Mouse (Mus musculus): ENCODE measurements around the gene Spata3.
"Not testable (repeated sequence)": the region's sequence is repeated elsewhere in the genome, so short reads cannot be mapped to it uniquely, and the experiment has no call there.

Gene Spata3

DNA sequence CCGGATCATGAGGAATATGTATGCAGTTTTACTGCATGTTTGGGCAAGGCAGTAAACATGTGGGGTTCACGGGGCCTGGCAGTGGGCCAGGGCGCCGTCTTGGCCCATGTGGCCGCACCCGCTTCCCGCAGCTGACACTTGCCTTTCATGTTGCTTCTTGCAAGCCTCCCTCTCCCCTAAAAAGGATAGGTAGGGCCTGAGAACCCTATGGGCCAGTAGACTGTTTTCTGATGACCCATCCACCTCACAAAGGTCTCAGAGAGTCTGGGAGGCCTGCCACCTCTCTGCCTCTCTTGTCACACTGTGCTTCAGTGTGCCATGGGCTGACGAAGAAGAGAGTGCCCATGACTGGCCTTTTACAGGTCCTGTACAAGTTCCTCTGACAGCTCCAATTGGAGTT lies at the start of gene Spata3:
Gene Spata3 (plus strand): TSS at position 301 of the 400 bp plus-strand sequence.
- in situ Hi-C loops (cut with MseI, MboI): no loop called here

DNA sequence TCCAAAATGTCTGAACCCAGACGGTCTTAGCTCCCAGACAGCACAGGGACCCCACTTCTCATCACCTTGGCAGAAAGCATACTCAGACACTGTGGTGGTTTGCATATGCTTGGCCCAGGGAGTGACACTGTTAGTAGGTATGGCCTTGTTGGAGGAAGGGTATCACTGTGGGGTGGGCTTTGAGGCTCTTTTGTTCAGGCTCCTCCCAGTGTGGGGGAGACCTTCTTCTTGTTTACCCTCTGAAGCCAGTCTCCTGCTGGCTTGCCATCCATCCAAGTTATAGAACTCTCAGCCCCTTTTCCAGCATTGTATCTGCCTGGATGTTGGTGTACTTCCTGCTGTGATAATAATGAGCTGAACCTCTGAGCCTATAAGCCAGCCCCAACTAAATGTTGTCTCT lies 47.5 kb upstream of the Spata3 start:
- in situ Hi-C loops (cut with MseI, MboI): no loop called here

DNA sequence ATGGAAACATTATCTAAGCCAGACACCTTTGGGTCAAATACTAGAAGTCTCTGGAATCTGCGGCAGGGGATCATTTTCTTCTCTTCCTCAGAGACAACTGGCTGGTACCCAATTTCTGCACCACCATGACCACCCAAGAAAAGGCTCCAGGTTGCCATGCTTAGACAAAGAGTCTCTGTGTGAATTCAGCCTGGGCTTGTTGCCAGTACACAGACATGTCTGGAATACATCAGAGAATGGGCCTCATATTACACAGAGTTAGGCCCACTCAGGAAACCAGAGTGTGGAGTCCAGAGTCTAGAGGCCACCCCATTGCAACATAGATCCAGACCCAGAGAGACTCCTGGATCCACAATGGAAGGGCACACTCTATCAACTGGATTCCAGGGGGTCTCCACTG lies 47.1 kb upstream of the Spata3 start:
- in situ Hi-C loops (cut with MseI, MboI): no loop called here

DNA sequence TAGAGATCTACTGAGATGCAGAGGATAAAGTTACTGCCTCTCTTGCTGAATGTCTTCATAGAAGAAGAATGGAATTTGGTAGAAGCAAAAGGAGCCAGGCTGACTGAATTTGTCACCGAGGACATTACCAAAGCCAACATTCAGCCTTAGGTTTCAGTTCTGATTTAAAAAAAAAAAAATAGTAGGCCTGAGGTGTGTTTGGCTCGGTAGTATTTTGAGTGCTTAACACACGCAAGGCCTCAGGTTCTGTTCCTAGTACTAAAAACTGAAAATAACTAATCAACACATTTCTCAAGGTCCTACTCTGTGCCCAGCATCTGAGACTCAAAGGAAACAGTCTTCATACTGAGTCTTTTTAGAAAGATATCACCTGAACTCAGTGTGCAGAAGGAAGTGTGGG lies 45.5 kb upstream of the Spata3 start:
- in situ Hi-C loops (cut with MseI, MboI): no loop called here

DNA sequence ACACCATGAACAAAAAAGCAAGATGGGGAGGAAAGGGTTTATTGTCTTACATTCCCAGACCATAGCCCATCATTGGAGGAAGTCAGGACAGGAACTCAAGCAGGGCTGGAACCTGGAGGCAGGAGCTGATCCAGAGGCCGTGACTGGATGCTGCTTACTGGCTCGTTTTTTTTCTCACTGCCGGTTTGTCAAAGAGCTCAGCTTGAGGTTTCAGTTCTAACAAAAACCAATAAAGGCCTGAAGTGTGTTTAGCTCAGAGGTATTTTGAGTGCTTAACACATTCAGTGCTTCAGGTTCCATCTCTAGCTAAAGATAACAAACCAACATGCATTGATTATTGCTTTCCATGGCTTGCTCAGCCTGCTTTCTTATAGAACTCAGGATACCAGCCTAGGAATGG lies 44.3 kb upstream of the Spata3 start:
- in situ Hi-C loops (cut with MseI, MboI): no loop called here

DNA sequence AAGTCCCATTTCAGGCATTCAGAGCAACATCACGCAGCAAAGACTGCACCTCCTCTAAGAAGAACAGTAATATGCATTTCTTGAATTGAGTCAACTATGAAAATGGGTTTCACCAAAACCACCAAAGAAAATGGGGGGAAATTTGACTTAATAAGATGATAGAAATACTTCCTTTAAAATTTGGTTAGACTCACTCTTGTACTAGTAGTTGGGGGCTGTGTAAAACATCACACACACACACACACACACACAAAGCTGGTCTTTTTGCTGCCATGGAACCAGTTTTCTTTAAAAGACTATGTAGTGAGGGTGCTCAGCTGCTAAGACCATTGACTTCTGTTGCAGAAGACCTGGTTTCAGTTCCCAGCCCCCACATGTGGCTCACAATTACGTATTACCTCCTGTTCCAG lies 43.1 kb upstream of the Spata3 start:
- in situ Hi-C loops (cut with MseI, MboI): no loop called here

DNA sequence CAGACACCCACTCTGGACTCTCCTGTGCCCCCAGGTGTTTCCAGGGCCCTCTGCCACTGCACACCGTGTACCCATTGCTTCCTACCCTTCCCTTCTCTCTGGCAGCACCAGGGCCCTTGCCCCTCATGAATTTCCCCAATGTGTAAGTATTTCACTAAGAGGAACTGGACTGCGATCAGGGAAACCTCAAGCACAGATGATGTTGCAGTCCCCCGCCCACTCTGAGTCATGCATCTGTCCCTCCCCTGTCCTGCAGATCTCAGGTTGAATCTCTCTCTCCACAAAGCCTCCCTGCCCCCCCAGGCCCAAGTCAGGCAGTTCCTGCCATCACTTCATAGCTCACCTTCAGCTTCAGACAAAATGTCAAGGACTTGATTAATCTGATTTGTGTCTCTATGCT lies 38.9 kb upstream of the Spata3 start:
- in situ Hi-C loops (cut with MseI, MboI): no loop called here

DNA sequence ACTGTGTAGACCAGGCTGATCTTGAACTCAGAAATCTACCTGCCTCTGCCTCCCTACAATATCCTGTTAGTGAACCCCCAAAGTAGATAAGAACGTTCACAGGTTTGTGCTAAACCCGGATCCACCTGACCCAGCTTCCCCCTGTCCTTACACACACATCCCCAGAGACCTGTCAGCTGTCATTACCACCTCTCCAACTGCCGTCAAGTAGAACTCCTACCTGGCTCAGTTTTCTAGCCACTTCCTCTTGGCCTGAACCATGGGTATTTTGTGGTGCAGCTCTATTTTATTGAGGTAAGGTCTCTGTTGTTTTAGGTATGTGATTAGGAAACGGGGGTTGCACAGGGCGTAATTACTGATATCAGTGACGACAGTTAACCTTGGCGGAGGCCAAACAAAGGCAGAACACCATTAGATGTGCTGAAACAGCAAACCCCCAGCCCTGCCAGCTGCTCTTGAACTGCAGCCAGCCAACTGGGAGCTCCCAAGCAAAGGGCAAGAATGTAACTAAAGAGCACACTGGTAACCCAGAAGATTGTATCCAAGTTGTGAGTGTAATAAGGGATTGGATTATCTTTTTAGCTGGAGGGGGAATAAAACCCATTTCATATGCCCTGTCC lies 34.8 kb upstream of the Spata3 start:
- in situ Hi-C loops (cut with MseI, MboI): no loop called here

DNA sequence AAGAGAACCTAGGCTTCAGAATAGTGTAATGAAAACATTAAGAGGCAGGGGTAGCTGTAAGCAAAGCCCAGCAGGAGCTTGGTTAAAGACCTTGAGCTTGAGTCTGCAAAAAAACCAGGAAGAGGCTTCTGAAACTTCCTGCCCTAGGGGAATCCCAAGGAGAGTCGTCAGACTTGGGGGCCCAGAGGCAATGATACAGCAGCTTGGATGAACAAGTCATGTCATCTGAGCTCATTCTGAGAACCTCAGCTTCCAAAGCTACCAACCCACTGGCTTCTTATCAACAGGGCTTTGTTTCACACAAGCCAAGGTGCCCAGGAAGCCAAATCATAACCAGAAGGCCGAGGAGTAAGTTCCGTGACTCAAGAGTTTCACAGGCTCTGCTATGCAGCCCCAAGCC lies 30.8 kb upstream of the Spata3 start:
- in situ Hi-C loops (cut with MseI, MboI): no loop called here

DNA sequence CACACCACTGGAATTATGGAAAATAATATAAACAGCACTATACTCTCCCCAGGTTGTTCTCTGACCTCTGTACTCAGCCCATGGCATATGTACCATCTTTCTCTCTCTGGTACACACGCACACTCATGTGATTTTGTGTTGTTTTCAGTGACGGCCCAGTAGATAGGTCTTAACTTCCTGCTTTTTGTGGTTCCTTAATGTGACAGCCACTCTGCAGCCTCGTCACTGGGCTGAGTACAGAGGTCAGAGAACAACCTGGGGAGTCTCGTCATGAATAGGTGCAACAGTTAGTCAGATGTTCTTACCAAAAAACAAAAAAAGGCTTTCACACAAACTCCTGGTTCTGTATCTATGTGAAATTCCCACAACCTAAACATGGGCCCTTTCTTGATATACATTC lies 28.3 kb upstream of the Spata3 start:
- in situ Hi-C loops (cut with MseI, MboI): no loop called here

DNA sequence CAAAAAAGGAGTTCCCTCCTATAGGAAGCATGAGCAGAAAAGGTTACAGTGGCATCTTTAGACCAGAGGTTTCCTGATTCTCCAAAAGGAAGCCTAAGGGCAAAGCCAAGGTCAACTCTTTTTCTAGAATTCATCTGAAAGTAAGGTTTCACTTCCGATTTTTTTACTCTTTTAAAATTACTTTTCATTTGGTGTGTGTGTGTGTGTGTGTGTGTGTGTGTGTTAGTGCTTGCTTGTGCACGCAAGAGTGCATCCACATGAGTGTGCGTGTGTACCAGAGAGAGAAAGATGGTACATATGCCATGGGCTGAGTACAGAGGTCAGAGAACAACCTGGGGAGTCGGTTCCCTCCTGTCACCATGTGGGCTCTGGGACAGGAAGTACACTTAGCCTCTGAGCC lies 27.7 kb upstream of the Spata3 start:
- in situ Hi-C loops (cut with MseI, MboI): not testable (repeated sequence)

DNA sequence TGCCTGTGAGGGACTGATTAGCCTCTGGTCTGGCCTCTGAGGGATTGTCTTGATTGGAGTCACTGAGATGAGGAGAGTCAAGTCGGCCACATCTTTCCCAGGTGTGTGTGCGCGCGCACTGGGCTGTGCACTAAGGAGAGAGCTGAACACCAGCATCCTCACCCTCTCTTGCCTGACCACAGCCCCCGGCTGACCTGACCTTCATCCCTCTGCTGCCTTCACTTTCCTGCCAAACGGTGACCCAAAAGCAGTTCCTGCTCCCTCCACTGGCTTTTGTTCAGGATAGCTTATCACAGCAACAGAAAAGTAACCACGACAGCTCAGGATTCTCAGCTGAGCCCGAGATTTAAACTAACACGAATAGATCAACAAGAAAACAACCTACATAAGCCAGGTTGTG lies 24.4 kb upstream of the Spata3 start:
- in situ Hi-C loops (cut with MseI, MboI): no loop called here

DNA sequence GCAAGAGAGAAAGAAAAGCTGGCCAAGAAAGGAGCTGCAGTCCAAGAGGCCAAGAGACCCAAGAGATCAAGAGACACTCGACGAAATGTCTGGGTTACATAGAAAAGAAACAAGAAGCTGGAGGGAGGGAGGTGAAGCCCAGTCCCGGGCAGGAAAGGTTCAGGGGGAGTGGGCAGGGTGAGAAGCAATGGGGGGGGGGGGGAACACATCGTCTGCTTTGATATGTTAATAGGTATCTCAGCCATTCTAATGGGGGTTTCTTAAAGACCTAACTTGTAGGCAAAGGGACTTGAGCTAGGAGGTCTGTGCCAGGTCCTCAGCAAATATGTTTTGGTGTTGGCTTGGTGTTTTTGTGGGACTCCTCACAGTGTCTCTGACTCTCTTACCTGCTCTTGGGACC lies 23.1 kb upstream of the Spata3 start:
- in situ Hi-C loops (cut with MseI, MboI): no loop called here

DNA sequence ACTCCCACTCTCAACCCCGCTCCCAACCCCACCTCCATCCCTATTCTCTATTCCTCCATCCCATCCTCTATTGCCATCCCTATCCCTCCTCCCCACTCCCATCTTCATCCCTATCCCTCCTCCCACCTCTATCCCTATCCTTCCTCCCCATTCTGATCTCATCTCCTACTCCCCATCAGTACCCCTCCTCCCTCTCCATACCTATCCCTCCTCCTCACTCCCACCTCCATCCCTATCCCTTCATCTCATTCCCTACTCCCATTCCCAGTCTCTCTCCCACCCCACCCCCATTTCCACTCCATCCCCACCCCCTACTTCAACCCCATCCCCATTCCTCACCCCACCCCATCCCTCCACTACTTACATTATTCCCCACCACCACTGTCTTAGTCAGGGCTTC lies 19.4 kb upstream of the Spata3 start:
- in situ Hi-C loops (cut with MseI, MboI): no loop called here

DNA sequence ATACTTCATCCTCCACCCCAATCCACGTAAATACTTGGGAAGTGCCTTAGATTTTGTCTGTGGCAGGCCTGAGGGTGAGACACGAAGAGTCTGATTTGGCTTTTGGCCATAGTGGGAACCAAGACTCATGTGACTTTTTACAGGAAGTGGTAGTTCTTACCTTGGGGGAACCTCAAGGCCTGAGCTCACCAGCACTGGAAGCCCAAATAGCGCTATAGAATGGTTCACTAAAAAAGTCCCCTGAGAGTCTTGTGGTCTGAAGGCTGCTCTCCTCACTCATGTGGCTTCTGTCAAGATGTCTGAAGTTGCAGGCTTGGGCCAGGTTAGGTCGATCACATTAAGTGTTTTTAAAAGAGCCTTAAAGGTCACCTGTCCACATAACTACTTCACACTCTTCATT lies 18.6 kb upstream of the Spata3 start:
- in situ Hi-C loops (cut with MseI, MboI): no loop called here

DNA sequence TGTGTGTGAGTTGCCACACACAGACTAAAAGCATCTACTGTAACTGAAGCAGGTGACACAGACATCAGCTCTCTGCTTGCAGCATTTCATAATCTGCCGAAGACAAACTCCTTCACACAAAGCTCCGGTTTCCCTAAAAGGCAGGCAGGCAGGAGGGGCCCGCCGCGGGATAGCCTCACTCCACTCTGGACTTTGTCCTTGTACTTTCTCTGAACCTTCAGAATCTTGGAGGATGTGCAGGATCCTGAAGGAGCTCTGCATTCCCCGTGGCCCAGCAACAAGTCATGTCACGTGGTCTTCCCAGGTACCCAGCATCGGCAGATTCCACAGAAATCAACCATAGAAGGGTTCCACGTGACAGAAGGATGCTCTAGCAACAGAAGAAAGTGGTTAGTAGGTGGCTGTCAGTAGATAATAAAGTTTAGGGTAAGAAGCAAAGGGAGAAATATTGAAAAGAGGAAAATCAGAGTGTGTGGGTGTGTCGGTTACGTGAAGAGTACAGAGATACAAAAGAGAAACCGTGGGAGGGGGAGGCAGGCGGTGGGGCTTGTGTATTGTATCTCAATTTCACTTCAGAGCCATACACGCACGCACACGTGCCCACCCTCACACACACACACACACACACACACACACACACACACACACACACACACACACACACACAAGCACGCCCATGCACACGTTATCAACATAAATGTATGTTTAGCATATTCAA lies 16.6 kb upstream of the Spata3 start:
- in situ Hi-C loops (cut with MseI, MboI): no loop called here

DNA sequence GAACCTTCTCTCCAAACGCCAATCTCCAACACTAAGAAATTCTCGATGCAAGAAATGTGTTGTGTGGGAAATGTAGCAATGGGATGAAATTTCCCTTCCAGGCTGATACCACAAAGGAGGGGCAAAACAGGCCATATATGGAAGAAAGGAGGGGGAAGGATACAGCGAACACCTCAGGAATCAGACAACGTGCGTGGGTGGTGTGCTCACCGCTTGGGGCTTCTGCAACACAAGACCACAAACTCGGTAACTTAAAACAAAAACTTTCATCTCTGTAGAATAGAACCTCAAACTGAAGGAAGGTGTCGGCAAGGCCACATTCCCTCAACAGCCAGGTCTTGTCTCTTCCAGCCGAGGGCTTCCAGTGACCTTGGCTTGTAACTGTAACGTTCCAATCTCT lies 11.1 kb upstream of the Spata3 start:
- in situ Hi-C loops (cut with MseI, MboI): loop anchor here (5.0 kb wide), 3 partner anchors 68 to 148 kb away; no protein-coding TSS in a partner anchor

DNA sequence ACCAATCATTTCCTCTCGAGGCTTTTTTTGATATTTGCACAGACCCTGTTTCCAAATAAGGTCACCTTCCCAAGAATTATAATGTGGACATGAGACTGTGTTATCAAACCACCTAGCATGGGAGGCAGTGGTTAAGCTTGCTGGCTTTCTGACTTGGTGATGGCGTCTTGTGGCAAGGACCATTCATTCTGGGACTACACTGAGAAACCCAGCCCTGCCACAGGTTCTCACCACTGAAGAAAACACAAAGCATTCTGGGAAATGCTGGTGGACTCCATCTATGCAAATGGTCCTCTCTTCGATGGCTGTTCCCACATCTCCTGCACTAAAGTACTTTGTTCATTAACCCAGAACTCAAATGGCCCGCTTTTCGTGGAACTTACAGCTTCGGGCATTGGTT lies 10.6 kb upstream of the Spata3 start:
- in situ Hi-C loops (cut with MseI, MboI): loop anchor here (5.0 kb wide), 3 partner anchors 69 to 149 kb away; no protein-coding TSS in a partner anchor

DNA sequence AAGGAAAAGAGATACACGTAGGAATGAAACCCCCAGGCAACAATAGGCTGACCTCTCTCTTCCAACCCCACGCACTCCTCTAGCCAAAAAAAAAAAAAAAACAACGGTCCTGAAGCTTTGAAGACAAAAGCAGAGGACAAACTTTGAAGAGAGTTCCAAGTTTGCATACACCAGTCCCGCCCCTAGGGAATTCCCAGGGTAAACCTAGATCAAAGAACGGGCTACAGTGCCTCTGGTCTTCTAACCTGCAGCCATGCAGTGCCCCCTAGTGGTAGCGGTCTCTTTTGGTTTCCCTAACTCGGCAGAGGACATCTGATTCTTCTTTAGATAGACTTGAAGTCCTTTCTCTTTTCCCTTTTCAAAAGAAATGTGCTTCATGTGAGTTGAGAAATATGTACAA lies 8.8 kb upstream of the Spata3 start:
- in situ Hi-C loops (cut with MseI, MboI): loop anchor here (5.0 kb wide), 3 partner anchors 70 to 150 kb away; no protein-coding TSS in a partner anchor

DNA sequence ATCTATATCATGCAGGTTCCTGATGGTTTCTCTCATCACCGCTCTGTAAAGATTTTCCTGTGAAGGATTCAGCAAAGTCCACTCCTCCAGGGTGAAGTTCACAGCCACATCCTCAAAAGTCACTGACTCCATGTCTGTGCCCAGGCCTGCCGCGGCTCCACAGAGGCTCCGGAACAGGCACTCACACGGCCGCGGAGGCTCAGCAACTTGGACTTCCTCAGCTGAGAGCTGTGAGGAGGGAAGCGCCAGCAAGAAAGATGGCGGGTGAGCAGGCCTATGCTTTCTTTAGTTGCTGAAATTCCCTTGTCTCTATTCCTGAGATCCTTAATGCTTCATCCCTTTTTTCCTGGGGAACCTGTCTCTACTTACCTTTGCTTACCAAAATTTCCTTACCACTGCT lies 858 bp upstream of the Spata3 start:
- in situ Hi-C loops (cut with MseI, MboI): not testable (repeated sequence)

DNA sequence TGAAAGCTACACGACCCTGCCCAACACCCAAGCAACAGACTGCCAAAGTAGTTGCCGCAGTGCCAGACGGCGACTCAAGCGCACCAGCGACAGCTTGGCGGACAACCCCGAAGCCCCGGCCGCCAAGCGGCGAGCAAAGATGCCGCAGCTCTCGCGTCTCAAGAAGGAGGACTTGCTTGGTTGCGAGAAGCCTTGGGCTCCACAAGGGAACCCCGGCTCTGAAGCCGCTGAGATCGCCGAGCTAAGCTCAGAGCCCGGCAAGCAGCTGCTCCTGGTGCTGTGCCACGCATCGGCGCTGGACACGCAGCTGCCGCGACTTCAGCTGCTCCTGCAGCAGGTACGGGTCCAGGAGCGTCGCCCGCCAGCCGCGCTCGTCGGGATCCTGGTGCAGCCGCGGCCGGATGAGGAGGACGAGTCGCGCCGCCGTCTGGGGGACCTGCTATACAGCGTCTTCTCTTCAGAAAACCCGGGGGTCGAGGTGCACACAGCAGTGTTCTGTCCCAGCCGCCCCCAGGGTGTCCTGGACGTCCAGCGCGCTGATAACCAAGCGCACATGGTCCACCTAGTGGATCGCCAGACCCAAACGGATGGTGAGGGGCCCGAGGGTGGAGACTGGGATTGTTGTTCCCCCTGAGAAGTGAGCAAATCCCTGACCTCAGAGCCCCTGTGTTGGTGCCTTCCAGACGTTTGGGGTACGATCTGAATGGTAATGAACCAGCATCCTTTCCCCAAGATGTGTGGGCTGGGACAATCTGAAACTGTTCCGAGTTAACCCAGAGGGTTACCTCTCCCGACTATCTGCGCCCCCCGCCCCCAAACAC lies 1.8 kb downstream of the Spata3 start:
- in situ Hi-C loops (cut with MseI, MboI): no loop called here

DNA sequence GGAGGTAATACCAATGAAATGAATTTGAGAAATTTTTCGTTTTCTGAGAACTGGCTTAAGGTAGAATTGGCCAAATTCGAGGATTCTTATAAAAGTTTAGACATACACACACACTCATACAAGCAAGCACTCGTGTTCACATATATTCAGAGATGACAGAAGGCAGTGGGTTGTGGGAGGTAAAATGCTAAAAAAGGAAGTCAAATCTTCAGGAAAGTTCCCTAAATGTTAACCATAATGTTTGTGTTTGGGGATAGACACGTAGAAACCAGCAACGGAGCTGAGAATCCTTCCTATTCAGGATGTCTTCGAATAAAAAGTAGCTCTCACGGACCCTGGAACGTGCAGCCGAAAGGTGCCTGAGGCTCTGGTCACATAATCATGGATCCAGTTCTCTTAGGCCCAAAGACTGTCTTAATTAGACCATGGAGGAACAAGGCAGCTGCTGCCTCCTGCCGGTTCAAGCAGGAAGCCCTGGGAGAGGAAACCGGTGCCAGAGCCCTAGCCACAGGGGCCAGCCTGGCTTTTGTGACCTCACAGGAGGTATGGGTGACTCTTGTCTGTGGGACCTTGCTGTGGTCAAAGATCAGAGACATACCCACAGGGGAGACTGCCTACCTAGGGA lies 4.9 kb downstream of the Spata3 start:
- in situ Hi-C loops (cut with MseI, MboI): no loop called here

Data from mouse trophoblast stem cell (cell line).